Mouse (Mus musculus): ENCODE data around the gene Nfkbia.

Gene Nfkbia

DNA sequence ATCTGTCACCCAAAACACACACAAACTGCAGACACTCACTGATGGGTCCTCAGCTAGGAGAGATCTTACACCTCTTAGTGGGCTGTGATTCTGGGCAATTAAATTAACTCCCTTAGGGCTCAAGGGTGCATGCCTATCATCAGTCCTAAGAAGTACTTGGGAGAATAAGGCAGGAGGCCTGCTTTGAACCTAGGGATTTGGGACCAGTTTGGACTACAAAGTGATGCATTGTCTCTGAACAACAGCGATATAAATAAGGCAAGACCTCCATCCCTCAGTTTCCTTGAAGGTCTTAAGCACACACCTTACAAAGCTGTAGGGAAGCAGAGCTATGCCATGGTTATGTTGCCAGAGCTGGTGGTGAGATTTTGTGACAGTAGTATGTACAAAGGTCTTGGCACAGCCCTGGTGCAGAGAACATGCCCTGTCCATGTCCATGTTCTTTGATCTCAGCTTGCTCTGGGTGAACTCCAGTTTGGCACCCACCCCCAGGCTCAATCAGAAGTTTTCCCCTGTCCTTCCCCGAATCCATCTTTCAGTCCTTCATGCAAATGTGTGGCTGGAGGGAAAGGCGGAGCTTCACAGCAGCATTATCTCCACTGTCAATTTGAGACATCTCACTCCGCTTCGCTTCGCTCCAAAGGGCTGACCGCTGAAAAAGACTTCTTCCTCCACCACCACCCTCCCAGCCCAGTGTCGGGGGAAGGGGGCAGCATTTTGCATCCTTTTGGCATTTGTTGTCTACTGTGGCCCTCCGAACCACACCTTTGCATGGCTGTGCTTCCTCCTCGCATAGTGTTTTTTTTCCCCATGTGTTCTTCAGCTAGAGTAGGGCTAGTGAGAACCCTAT is 24.9 kb downstream of the Nfkbia start:
- CTCF ChIA-PET: no interaction called here

DNA sequence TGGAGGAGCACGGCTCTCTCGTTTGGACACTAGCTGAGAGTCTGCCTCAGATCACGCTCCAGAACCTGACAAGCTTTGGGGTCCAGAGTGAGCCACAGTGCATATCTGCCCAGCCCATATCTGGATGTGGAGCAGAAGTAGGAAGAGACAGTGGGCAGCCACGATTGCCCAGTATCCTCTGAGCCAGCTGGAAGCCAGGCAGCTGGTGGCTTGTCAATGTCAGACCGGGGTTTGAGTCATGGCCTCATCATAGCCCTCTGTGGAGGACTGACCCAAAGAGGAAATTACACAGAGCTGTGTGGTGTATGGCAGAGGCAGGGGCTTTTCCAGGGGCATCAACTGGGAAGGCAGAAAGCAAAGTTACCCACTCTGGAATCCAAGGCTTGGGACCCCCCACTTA is 25.6 kb downstream of the Nfkbia start:
- CTCF ChIA-PET: no interaction called here

DNA sequence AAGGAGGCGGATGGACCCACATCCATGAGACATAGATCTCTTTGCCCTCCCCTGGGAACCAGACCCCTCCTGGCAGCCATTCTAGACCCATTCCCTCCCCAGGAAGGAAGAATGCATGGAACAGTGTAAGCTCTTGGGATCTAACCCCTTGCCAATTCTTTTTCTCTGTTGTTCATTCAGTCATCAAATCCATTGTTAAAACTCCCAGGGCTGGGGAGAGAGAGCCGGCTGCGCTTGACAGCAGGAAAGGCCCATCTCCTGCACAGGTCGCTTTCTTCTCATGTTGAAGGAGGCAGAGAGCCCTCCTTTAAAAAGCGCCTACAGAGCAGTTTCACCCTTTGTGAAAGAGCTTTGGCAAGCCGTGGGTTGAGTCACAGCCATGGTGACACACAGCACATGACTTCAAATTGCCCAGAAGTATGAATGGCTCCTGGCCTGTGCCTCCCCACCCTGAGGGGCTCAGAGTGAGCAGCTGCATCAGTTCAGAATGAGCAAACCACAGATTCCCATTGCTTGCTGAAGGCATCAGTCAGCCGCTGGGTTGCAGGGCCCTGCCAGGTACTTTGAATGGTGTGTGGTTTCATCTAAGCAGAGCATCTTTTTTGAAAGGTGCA is 26.3 kb downstream of the Nfkbia start:
- CTCF ChIA-PET: no interaction called here

DNA sequence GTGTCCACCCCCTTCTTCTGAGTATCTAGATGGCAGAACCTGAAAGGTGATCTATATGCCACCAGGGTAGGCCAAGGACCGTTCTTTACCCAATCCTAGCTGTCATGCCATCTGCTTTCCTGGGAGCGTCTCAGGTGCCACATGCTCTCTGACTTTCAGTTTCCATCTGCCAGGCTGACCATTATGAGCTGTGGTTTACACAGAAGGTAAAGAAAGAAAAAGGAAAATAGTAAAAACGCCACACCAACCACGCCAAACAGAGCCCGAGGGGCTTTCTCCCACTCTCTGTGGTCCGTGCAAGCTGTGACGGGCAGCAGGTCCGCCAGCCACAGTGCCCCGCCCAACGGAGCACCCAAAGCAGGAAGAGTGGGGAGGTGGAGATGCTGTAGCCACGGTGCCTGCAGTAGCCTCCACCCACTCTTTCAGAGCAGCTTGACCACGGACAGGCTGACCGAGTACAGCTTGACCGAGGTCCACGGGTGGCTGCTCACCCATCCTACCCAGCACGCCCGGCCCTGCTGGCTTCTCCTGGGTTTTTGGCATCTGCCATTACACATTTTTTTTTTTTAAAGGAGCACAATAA is 27.0 kb downstream of the Nfkbia start:
- CTCF ChIA-PET: no interaction called here

DNA sequence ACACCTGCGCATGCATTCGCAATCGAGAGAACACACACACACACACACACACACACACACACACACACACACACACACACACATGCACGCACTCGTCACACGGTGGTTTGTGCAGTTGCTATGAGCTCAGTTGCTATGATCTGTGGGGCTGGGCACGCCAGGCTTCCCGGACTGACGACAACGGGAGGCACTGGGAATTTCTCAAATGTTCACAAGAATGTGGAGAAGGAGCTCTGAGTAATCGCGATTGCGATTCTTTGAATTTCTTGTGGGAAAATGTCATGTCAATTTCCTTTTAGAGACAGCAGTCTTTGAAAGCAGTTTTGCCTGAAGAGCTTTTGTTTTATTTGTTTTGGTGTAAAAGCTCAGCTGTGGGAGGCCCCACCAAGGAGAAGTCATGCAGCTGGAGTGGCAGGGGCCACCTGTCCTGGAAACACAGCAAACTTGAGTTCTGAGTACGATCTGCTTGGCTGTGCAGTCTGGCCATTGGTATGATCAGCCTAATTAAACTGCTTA is 27.5 kb downstream of the Nfkbia start:
- CTCF ChIA-PET: no interaction called here

DNA sequence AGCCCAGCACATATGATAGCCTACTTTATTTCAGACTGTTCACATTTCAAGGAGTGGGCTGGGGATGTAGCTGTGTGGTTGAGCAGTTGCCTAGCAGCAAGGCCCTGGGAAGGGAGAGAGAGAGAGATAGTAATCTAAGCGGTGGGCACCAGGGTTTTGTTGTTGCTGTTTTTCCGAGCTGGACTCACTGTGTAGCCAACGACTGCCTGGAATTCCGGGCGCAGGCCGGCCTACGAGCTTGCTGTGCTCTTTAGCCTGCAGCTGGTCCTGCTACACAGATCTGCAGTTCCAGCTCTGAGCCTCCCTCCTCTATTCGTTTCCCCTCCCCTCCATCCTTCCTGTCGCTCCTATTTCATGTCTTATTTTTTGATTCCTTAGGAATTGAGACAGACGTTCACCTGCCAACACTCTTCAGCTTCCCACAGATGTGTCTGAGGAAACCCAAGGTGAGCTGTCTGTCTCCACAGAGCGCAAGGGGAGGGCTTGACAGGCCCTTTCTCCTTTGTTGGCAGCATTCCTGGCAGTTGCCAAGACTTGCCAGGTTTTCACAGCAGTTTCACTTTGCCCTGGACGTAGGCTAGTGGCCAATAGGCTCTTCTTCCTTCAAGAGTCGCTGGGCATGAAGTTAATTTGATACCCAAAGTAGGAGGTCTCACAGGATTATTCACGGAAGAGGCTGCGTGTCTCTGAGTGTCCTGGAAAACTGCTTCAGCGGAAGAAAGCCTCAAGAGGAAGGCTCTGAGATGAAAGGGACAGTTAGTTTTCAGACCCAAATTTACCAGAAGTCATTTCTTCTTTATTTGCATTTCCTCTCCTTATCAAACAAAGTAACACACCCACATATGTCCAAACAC is 28.2 kb downstream of the Nfkbia start:
- CTCF ChIA-PET: interaction anchor here (0.5 kb wide), 1 partner anchor 29 kb away, joined by 3 read pairs; no protein-coding TSS in a partner anchor

DNA sequence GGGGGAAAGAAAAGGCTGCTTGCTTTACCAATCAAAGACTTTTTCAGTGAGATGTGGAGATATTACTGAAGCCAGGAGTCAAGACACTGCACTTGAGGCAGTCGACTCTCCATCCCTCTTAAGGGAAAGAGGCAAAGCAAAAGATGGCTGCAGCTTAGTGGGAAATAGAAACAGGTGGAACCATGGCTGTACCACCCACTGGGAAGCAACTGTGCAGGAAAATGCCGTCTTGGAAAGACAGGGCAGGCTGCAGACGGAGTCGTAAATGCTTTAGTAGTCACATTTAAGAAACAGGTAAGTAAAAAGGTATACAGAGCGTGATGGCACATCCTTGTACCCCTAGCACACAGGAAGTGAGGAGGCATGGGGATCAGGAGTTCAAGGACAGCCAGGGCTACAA is 29.4 kb downstream of the Nfkbia start:
- CTCF ChIA-PET: no interaction called here

DNA sequence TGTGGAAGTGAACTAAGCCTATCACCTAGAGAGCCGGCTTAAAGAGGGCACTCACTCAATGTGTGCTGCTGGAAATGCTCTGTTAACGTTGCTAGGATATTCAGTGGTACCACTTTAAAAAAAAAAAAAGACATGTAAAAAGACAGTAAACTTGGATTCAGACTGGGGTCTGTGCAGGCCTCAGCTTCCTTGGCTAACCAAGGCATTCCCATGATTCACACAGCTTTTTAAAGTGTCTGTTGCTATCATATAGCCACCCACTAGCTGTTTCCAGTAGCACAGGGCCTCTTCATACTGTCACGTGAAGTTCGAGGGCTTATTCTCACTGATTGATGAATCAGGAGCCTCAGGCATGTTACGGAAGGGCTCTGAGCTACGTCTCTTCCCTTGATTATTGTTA is 30.0 kb downstream of the Nfkbia start:
- CTCF ChIA-PET: interaction anchor here (0.7 kb wide), 1 partner anchor 19 kb away, joined by 5 read pairs; no protein-coding TSS in a partner anchor

DNA sequence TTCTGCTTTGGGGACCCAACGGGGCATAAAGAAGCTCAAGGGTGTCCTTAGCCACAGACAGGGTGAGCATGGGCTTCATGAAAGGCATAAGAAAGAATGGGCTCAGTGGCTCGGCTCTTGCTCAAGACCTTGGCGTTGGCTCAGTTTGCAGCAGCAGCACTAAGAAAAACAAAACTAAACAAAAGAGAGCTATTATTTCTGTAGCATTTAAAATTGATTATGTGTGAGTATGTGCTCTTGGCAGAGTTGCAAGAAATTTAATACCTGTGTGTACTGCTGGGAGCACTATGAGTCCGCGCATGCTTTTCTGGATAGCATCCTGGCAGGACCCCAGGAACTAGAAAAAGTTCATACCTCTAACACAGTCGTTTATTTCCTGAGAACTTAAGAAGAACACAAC is 30.7 kb downstream of the Nfkbia start:
- CTCF ChIA-PET: interaction anchor here (0.7 kb wide), 1 partner anchor 19 kb away, joined by 5 read pairs; no protein-coding TSS in a partner anchor

DNA sequence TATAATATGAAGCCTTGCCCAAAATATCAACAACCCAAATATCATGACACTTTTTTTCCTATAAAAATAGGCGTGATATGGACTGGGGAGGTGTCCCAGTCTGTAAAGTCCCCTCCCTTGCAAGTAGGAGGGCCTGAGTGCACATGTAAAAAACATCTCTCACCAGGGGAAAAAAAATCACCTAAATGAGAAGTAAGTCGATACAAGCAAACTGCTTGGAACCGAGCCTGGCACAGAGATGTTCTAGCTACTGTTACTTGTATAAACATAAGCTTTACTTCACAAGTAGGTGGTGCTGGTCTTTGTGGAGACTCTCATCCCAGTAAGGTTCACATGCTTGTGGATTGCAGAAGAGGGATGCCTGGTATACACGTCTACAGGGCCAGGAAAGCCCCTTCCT is 31.5 kb downstream of the Nfkbia start:
- CTCF ChIA-PET: no interaction called here

DNA sequence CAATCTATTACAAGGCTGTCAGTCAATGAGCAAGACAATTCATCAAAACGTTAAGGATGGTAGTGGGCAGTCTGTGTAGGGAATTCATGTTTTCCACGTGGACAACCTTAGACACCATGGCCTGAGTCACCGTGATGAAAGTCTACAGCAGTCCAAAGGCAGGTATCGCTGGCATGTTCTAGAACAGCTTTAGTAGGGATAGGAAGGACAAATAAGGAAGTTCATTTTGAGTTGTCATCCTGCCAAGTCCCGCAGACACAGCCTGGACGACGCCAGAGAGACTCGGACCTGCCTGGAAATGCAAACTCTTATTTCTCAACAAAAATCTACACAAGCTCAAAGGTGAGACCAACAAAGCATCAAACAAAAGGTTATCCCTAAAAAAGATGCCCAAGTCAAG is 32.7 kb downstream of the Nfkbia start:
- CTCF ChIA-PET: no interaction called here

DNA sequence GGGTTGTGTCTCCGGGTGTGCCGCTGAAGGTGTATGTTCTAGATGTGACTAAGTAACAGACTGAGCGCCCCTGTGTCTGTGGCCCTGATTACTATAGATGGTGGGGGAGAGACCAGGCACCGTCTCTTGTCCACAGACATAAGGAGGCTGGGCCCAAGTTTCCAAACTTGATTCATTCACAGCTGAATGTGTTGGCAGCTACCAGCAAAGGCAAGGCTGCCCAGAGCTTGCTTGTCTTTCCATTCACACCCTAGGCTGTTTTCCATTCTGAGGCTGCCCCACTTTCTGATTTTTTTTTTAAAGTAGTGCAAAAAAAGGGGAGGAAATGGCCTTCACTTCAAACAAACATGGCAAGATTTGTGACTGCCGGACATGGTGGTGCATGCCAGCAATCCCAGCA is 35.6 kb downstream of the Nfkbia start:
- CTCF ChIA-PET: no interaction called here

DNA sequence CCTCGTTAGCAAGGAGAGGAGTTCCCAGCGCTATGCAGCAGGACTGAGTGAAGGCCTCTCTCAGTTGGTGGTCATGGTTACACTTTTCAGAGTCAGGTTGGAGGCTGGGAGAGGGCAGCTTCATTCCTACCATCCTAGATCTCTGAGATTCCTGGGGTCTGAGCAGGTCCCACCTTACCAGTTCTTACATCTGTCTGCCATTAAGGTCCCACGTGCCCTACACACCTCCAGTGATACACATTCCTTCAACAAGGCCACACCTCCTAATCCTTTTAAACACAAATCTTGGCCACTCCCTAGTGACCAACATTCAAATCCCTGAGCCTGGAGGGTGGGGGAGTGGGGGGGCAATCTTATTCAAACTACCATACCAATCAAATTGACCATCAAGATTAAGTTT is 36.3 kb downstream of the Nfkbia start:
- CTCF ChIA-PET: interaction anchor here (0.7 kb wide), 1 partner anchor 62 kb away, joined by 8 read pairs; no protein-coding TSS in a partner anchor

DNA sequence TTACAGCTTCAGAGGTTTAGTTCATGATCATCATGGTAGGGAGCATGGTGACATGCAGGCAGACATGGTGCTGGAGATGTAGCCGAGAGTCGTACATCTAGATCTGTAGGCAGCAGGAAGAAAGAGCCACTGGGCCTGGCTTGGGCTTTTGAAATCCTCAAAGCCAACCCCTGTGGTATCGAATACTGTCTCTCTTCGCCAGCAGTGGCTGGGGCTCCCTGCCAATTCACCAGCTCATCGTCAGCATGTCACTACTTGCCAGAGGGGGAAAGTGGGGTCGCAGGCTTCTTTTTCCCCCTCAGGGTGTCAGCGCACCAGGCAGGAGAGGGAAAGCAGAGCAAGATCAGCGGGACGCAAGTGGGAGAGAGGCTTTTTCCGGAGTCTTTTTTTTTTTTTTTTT is 37.2 kb downstream of the Nfkbia start:
- CTCF ChIA-PET: interaction anchor here (0.7 kb wide), 1 partner anchor 61 kb away, joined by 8 read pairs; no protein-coding TSS in a partner anchor

DNA sequence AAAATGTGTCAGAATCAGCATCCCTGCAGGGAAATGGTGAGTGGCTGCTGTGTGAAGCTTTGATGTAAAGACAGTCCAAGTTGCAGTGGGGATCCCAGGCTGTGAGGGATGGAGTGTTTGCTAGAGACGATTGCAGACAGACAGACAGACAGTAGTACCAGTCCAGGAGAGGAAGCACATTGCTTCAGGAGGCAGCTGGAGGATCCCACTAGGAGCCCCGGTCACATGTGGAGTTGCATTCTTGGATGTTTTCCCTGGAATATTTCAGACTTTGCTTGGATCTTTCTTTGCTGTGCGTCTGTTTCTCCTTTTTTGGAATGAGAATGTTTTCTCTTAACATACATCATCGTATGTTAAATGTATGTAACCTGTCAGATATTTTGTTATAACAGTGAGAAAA is 38.5 kb downstream of the Nfkbia start:
- CTCF ChIA-PET: no interaction called here

DNA sequence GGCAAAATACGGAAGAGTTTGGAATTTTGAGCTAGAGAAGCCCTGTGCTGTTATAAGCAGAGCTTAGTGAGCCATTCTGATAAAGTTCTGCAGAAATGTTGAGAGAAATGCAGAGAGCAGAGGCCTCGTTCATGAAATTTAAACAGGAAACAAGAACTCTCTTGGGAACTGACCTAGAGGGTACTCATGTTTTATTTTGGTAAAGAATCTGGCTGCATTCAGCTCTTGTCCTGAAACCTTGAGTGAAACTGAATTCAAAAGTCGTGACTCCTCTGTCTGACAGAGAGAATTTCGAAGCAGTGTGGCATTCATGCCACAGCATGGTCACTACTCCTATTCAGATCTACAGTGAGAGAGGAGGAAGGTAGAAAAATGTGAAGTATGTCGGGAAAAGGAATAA is 39.6 kb downstream of the Nfkbia start:
- CTCF ChIA-PET: interaction anchor here (0.6 to 1.6 kb wide), 2 partner anchors 10 to 14 kb away, joined by 3 to 5 read pairs; no protein-coding TSS in a partner anchor

DNA sequence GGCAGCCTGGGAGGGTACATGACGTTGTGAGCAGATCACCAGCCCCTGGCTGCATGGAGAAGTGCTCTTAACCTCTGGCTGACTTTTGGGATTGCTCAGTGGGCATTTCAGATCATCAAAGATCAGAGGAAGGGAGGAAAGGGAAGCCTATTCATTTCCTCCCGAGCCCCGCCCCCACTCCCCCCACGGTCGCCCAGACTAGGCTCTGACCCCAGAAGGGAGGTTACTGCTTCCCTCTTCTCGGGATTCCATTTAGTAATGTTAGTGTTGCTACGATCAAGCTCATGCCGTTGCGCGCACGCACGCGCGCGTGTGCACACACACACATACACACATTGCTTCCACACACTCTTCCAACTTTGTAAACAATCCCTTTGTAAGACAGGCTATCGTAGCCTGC is 42.0 kb downstream of the Nfkbia start:
- CTCF ChIA-PET: no interaction called here

DNA sequence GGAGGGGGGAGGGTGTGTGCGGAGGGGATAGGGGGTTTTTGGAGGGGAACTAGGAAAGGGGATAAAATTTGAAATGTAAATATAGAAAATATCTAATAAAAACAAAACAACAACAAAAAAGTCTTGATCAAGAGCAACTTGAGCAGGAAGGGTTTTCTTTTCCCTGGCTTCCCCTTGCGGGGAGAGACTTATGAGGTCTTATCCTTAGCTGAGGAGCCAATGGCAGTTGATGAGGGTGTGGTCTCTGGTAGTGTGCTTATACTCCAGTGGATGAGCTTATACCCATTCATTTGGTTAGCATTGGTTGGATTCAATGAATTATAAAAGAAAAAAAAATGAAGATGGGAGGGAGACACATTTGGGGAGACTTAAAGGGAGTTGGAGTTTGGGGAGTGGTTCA is 43.4 kb downstream of the Nfkbia start:
- CTCF ChIA-PET: interaction anchor here (0.7 kb wide), 1 partner anchor 89 kb away, joined by 9 read pairs; no protein-coding TSS in a partner anchor

DNA sequence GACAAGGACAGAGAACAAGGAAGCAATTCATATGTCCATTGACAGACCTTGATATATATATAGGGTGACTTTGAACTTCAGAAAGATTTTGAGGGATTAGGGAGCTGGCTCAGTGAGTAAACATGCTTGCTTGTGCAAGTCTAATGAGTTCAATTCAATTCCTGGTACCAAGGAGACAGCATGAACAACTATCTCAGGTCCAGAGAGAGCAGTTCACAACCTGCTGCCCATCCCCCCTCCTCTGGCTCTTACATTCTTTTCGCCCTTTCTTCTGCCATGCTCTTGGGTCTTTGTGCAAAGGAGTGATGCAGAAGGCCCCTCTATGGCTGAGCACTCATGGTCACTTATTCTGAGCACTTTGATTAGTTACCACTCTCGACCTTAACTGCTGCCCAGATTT is 44.0 kb downstream of the Nfkbia start:
- CTCF ChIA-PET: interaction anchor here (0.7 kb wide), 1 partner anchor 88 kb away, joined by 9 read pairs; no protein-coding TSS in a partner anchor

DNA sequence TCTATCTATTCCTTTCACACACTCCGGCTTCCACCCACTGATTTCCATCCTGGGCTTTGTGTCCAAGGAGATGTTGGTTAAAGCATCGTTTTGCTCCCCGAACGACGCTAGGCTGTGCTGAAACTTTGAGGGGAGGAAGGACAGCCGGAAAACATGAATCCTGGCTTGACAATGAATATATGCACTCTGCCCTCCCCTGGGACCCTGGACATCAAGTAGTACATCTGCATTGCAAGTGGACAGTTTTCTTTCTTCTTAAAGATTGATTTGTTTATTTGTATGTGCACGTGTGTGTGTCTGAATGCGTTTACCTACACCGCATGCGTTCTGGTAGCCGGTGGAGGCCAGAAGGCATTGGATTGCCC is 45.1 kb downstream of the Nfkbia start:
- CTCF ChIA-PET: interaction anchor here (0.7 kb wide), 1 partner anchor 49 kb away, joined by 5 read pairs; no protein-coding TSS in a partner anchor

DNA sequence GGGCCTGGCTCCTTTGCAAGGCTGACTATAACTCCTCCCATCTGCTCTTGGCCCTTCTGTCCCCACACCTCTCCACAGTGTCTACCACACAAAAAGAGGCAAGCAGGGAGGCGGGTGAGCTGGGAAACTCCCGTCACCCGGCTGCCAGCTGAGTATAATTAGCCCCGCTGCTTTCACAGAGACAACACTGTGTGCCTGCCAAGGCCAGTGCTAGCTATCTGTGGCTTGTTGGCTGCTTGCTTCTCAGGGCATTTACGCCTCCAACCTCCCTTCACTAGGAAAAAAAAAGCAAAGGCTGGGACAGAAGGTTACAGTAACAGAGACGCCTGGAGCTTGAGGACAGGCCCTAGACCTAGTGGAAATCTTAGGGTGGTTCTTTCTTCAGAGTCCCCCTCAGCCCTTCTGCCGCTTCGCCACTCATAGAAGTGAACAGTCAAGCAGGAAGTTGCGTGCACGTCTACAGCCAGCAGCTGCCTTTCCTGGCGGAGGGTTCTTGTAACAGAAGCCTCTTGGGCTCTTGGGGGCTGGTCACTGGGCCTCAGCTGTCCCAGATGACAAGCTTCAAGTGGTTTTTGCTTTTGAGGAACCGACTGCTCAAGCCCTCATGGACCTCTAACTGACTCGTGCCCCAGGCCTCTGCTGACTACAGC is 45.6 kb downstream of the Nfkbia start:
- CTCF ChIA-PET: interaction anchor here (0.7 kb wide), 1 partner anchor 49 kb away, joined by 5 read pairs; no protein-coding TSS in a partner anchor
